Mouse (Mus musculus): Measurements from ENCODE around the gene Trp53rkb. TPM values are rescaled to one million over a fixed set of nuclear protein-coding genes. Genes with fewer than 3 reads are reported as not detected.

Gene Trp53rkb
- polyA plus RNA-seq, 1 experiment from 2014 or later = 8.9 TPM

DNA sequence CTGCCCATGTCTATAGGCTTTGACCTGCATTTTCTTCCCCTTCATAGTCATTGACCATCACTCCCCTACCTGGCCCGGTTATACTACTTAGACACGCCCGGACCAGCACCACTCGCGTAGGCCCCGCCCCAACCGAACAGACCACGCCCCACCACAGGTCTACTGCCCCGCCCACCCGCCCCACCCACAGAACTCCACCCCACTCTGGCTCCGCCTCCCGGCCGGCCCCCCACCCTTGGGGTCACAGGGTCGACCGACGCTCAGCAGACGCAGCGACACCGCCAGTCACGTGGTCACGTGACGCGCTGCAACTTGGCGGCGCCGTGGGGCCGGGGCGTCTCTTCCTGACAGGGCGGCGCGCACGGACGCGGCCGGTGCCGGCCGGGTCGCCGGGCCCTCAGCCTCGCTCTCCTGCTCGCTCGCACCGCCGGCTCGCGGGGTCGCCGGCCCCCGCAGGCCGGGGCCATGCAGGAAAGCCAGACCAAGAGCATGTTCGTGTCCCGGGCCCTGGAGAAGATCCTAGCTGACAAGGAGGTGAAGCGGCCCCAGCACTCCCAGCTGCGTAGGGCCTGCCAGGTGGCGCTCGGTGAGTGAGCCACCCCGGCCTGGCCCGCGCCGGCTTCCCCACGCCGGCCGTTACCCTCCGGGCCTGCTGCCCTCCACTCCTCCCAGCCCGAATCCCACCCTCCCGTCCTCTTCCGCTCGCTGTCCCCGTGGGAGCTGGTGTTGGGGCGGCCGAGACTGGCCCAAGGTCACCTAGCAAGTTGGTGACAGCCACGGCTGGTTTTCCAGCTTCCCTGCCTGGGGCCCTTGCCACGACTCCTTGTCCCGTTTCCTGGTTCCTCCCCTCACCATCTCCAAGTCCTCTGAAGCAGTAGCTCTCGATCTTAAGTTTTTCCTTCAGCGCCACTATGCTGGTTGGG, 13.2 kb downstream of the Trp53rkb start, which contains the start of gene Arfgef2:
Gene Arfgef2, plus strand, starts transcription at position 339 of the 923 bp plus-strand sequence.
- peak within 1 kb of the TSS; percentile 85 for H3K4me3 ChIP-seq (ENCODE audit: low read depth, low read length)
- H3K9me3 ChIP-seq (ENCODE audit: control insufficient read depth, low read length) = no peaks in the 10 kb centered on the region
- no peaks in the 10 kb centered on the region; the same call in 1 of the 2 replicates for H3K4me1 ChIP-seq (replicated peaks; ENCODE audit: control insufficient read depth, insufficient read depth, low read length)
- H3K9ac ChIP-seq (ENCODE audit: low read length) = peak within 1 kb of the TSS; percentile 73
- H3K36me3 ChIP-seq (ENCODE audit: control insufficient read depth, insufficient read depth, low read length) = no peaks in the 10 kb centered on the region
- peak; percentile 93 for DNase-seq (ENCODE audit: low spot score)
- peak within 1 kb of the TSS; percentile 78 for H3K27ac ChIP-seq (ENCODE audit: low read depth)
- peak; percentile 90 for ATAC-seq (replicated peaks; ENCODE audit: low FRiP score, low TSS enrichment, low read depth)
- H3K27me3 ChIP-seq (replicated peaks; ENCODE audit: control insufficient read depth, insufficient read depth, low read length) = no peaks in the 10 kb centered on the region
- WGBS = under 1% methylated on average over 56 of the region's 76 CpGs
- H3K4me2 ChIP-seq (ENCODE audit: low read length) = peak within 1 kb of the TSS; percentile 88

DNA sequence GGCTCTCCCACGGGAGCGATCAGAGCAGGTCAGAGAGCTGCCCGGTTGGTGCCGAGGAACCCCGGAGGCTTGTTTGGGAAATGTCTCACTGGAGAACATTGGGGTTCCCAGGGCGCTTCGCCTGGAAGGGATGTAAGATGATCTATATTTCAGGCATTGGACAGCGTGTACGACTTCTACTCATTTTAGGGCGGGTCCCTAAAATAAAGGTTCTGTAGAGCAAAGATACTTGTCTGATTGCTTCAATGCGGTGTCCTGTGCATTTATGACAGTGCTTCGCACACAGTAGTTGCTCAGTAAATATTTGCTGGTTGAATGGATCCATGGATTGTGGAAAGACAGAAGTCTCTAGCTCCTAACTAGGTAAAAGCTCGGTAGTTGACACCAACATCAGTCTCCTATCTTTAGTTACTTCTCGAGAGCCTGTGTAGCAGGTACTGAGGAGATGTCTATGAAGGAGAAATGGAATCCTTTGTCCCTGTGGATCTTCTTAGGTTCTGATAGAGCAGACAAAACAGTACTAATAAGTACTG, 13.9 kb downstream of the Trp53rkb start:
- ATAC-seq (replicated peaks; ENCODE audit: low FRiP score, low TSS enrichment, low read depth) = no peak

DNA sequence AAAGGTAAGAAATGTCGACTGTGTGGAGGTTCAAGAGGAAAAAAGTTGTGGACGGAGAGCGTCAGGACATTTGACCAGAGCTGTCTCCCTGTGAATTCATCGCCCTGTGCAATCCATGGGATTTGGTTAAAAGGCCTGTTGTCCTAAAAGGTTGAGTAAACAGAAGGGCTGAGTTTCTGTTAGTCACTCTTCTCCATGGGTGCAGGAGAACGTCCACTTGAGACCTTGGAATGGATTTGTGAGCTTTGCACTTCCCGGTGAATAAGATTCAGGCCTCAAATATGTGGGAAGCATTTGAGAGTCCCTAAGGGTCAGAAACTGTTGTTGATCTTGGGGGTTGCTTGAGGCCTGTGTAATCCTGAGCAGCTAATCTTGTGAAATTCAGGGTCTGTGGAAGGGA, 14.5 kb downstream of the Trp53rkb start:
- H3K4me2 ChIP-seq (ENCODE audit: low read length) = peak overlapping the region; percentile 88
- no peaks in the 10 kb centered on the region; the same call in 1 of the 2 replicates for H3K4me1 ChIP-seq (replicated peaks; ENCODE audit: control insufficient read depth, insufficient read depth, low read length)
- no peaks in the 10 kb centered on the region for H3K27me3 ChIP-seq (replicated peaks; ENCODE audit: control insufficient read depth, insufficient read depth, low read length)
- H3K9ac ChIP-seq (ENCODE audit: low read length) = no peak overlapping the region
- peak overlapping the region; percentile 85; the same call in 1 of the 2 replicates for H3K4me3 ChIP-seq (ENCODE audit: low read depth, low read length)
- H3K9me3 ChIP-seq (ENCODE audit: control insufficient read depth, low read length) = no peaks in the 10 kb centered on the region
- DNase-seq (ENCODE audit: low spot score) (no peak), ATAC-seq (replicated peaks; ENCODE audit: low FRiP score, low TSS enrichment, low read depth) (no peak)
- no peaks in the 10 kb centered on the region for H3K36me3 ChIP-seq (ENCODE audit: control insufficient read depth, insufficient read depth, low read length)
- H3K27ac ChIP-seq (ENCODE audit: low read depth) = no peak overlapping the region
- WGBS = 77% methylated on average over 6 of the region's 6 CpGs

More for the DNA sequence above, 13.9 kb downstream of the Trp53rkb start:
- peak overlapping the region; percentile 85 for H3K4me3 ChIP-seq (ENCODE audit: low read depth, low read length)
- H3K4me2 ChIP-seq (ENCODE audit: low read length) = peak overlapping the region; percentile 88
- no peaks in the 10 kb centered on the region for H3K9me3 ChIP-seq (ENCODE audit: control insufficient read depth, low read length)
- DNase-seq (ENCODE audit: low spot score) = no peak
- WGBS = 15% methylated on average over 14 of the region's 14 CpGs
- no peaks in the 10 kb centered on the region for H3K36me3 ChIP-seq (ENCODE audit: control insufficient read depth, insufficient read depth, low read length)
- peak overlapping the region; percentile 73 for H3K9ac ChIP-seq (ENCODE audit: low read length)
- H3K27ac ChIP-seq (ENCODE audit: low read depth) = peak overlapping the region; percentile 78
- no peaks in the 10 kb centered on the region for H3K27me3 ChIP-seq (replicated peaks; ENCODE audit: control insufficient read depth, insufficient read depth, low read length)
- H3K4me1 ChIP-seq (replicated peaks; ENCODE audit: control insufficient read depth, insufficient read depth, low read length) = no peaks in the 10 kb centered on the region; the same call in 1 of the 2 replicates

DNA sequence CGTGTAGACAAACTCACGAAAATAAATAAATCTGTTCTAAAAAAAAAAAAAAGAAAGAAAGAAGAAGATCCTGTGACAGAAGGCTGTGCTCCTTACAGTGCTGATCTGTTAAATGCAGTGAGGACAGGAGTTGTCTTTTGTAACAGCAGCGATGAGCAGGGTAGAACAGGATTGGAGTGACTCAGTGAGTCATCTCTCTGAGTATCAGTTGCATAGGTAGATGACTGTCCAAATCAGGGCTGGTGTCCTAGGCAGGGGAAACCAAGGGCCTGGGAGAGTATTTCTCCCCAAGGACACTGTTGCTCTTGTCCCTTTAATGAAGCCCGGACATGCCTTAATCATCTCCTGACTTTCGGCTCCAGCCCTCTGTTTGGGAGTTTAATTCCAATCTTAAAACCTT, 17.2 kb downstream of the Trp53rkb start:
- no peak overlapping the region for H3K27ac ChIP-seq (ENCODE audit: low read depth)
- H3K4me2 ChIP-seq (ENCODE audit: low read length) = no peak overlapping the region
- no peaks in the 10 kb centered on the region; the same call in 1 of the 2 replicates for H3K4me1 ChIP-seq (replicated peaks; ENCODE audit: control insufficient read depth, insufficient read depth, low read length)
- ATAC-seq (replicated peaks; ENCODE audit: low FRiP score, low TSS enrichment, low read depth) = no peak
- no peaks in the 10 kb centered on the region for H3K27me3 ChIP-seq (replicated peaks; ENCODE audit: control insufficient read depth, insufficient read depth, low read length)
- H3K9ac ChIP-seq (ENCODE audit: low read length) = no peak overlapping the region
- no peak for DNase-seq (ENCODE audit: low spot score)
- WGBS = 88% methylated on average over 5 of the region's 5 CpGs
- H3K36me3 ChIP-seq (ENCODE audit: control insufficient read depth, insufficient read depth, low read length) = no peaks in the 10 kb centered on the region
- no peaks in the 10 kb centered on the region for H3K9me3 ChIP-seq (ENCODE audit: control insufficient read depth, low read length)
- no peak overlapping the region for H3K4me3 ChIP-seq (ENCODE audit: low read depth, low read length)

DNA sequence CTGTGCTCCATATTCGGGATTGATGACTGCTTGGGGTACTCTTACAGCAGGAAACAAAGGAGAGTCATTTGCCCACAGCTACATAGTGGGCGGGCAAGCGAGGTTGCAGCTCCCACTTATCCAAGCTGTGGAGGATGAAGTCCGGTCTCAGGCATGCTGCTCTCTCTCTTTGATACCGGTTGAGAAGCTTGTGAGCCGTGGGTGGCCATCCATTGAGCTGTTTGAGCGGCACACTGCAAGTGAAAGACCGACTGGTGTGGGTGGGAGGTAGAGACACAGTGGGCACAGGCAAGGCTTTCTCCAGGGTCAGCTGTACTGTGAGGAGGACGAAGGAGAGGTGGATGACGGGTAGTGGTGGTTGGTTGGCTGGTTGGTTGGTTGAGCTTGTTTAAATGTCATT, 18.5 kb downstream of the Trp53rkb start:
- WGBS = 91% methylated on average over 10 of the region's 10 CpGs
- Histone ChIP-seq H3K27ac (ENCODE audit: low read depth) (no peak overlapping the region), H3K4me2 (ENCODE audit: low read length) (no peak overlapping the region), H3K9me3 (ENCODE audit: control insufficient read depth, low read length) (no peaks in the 10 kb centered on the region), H3K4me1 (replicated peaks; ENCODE audit: control insufficient read depth, insufficient read depth, low read length) (no peaks in the 10 kb centered on the region; the same call in 1 of the 2 replicates), H3K27me3 (replicated peaks; ENCODE audit: control insufficient read depth, insufficient read depth, low read length) (no peaks in the 10 kb centered on the region), H3K4me3 (ENCODE audit: low read depth, low read length) (no peak overlapping the region), H3K9ac (ENCODE audit: low read length) (no peak overlapping the region), H3K36me3 (ENCODE audit: control insufficient read depth, insufficient read depth, low read length) (no peaks in the 10 kb centered on the region)
- no peak for ATAC-seq (replicated peaks; ENCODE audit: low FRiP score, low TSS enrichment, low read depth)
- DNase-seq (ENCODE audit: low spot score) = no peak

DNA sequence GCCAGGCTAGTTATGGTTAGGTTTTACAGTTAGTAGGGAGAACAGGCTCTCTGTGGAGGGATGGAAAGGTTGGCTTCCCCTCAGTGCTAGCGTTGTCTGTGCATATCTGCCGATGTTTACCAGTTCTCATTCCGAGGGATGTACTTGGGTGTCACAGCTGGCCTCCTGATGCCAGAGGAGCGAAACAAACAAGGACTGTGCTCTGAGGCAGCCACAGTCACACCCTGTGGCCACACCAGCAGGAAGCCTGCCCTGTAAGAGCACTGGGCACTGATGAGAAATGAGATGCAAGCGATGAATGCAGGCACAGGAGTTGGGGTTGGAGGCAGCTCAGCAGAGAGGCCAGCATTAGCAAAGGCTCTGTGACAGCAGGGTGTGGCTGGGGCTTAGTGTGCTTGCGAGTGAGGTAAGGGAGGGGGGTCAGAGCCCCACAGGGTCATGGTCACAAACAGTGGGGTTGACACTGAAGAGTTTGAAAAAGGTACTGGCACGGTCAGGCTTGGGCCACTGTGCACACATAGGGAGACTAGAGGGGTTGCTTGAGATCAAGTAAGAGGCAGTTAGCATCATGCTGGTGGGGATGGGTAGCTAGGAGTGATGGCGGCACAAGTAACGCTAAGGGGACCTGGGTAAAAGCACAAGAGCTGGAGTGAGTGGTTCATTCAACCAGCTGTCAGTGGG, 26.3 kb downstream of the Trp53rkb start:
- DNase-seq (ENCODE audit: low spot score) (no peak), ATAC-seq (replicated peaks; ENCODE audit: low FRiP score, low TSS enrichment, low read depth) (no peak)
- H3K4me2 ChIP-seq (ENCODE audit: low read length) = no peak overlapping the region
- no peaks in the 10 kb centered on the region for H3K27me3 ChIP-seq (replicated peaks; ENCODE audit: control insufficient read depth, insufficient read depth, low read length)
- H3K36me3 ChIP-seq (ENCODE audit: control insufficient read depth, insufficient read depth, low read length) = no peaks in the 10 kb centered on the region
- no peak overlapping the region for H3K27ac ChIP-seq (ENCODE audit: low read depth)
- H3K4me1 ChIP-seq (replicated peaks; ENCODE audit: control insufficient read depth, insufficient read depth, low read length) = peaks cover 9% of the 10 kb centered on the region; the same call in 1 of the 2 replicates
- no peak overlapping the region for H3K9ac ChIP-seq (ENCODE audit: low read length)
- H3K4me3 ChIP-seq (ENCODE audit: low read depth, low read length) = no peak overlapping the region
- H3K9me3 ChIP-seq (ENCODE audit: control insufficient read depth, low read length) = no peaks in the 10 kb centered on the region
- WGBS = 87% methylated on average over 9 of the region's 9 CpGs

DNA sequence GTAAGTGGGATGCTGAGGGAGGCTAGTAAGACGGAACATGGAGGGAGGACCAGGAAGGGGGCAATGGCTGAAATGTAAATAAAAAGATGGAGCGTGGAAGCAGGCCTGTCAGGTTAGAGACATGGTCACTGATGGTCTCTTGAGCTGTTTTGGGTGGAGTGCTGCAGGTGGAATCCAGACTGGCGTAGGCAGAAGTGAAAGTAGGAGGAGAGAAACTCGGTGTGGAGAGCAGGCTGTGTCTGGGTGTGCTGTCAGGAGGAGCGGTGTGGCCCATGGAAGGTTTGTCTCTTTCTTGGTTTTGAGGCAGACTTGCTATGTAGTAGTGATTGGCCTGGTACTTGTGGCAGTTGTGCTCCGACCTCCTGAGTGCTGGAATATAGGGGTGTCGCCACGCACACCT, 27.5 kb downstream of the Trp53rkb start:
- no peak for ATAC-seq (replicated peaks; ENCODE audit: low FRiP score, low TSS enrichment, low read depth)
- no peak overlapping the region for H3K4me3 ChIP-seq (ENCODE audit: low read depth, low read length)
- no peaks in the 10 kb centered on the region for H3K27me3 ChIP-seq (replicated peaks; ENCODE audit: control insufficient read depth, insufficient read depth, low read length)
- no peak for DNase-seq (ENCODE audit: low spot score)
- H3K36me3 ChIP-seq (ENCODE audit: control insufficient read depth, insufficient read depth, low read length) = no peaks in the 10 kb centered on the region
- H3K4me1 ChIP-seq (replicated peaks; ENCODE audit: control insufficient read depth, insufficient read depth, low read length) = peaks cover 9% of the 10 kb centered on the region; the same call in 1 of the 2 replicates
- no peak overlapping the region for H3K9ac ChIP-seq (ENCODE audit: low read length)
- no peaks in the 10 kb centered on the region for H3K9me3 ChIP-seq (ENCODE audit: control insufficient read depth, low read length)
- H3K4me2 ChIP-seq (ENCODE audit: low read length) = no peak overlapping the region
- 75% methylated on average over 8 of the region's 8 CpGs for WGBS
- H3K27ac ChIP-seq (ENCODE audit: low read depth) = no peak overlapping the region

DNA sequence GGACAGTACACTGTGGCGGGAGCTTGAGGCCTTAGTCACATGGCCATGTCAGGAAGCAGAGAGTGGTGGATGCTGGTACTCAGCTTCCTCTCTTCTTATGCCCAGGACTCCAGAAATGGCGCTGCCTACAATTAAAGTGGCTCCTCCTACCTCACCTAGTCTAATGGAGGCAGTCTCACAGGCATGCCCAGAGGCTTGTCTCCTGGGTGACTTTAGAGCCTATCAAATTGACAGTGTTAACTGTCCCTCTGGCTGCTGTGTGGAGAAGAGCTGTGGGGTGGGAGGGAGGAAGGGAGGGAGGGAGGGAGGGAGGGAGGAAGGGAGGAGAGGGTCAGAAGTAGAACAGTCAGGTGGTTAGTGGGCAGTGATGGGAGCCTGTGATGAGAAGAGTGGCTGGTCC, 28.5 kb downstream of the Trp53rkb start:
- no peak overlapping the region for H3K4me3 ChIP-seq (ENCODE audit: low read depth, low read length)
- H3K9ac ChIP-seq (ENCODE audit: low read length) = no peak overlapping the region
- no peak for DNase-seq (ENCODE audit: low spot score)
- no peak overlapping the region for H3K4me2 ChIP-seq (ENCODE audit: low read length)
- no peak overlapping the region for H3K27ac ChIP-seq (ENCODE audit: low read depth)
- no peak for ATAC-seq (replicated peaks; ENCODE audit: low FRiP score, low TSS enrichment, low read depth)
- H3K27me3 ChIP-seq (replicated peaks; ENCODE audit: control insufficient read depth, insufficient read depth, low read length) = no peaks in the 10 kb centered on the region
- no peaks in the 10 kb centered on the region for H3K36me3 ChIP-seq (ENCODE audit: control insufficient read depth, insufficient read depth, low read length)
- peaks cover 9% of the 10 kb centered on the region; the same call in 1 of the 2 replicates for H3K4me1 ChIP-seq (replicated peaks; ENCODE audit: control insufficient read depth, insufficient read depth, low read length)
- H3K9me3 ChIP-seq (ENCODE audit: control insufficient read depth, low read length) = no peaks in the 10 kb centered on the region
- 39% methylated on average over 2 of the region's 2 CpGs for WGBS

All from intestine, embryonic 14.5 days (tissue).